Mouse (Mus musculus) adrenal gland, postnatal 36 days (tissue): Measurements from ENCODE around the gene Nfu1. TPM values are rescaled to one million over a fixed set of nuclear protein-coding genes. Genes with fewer than 3 reads are reported as not detected.

Experiments
- DNase-seq, 2 experiments: peaks; one replicate each; pipeline ENCODE4 v3.0.0; 2021; ENCODE audit warnings: mixed read lengths in 1 of 2
- long read RNA-seq, 2 experiments: library from polyadenylated mRNA; stranded (forward); transcript quantifications; one replicate each; pipeline ENCODE4 v2.0.0; 2021; ENCODE audit warnings: borderline sequencing depth in 2 of 2
- total RNA-seq, 2 experiments: library from RNA; stranded (reverse); gene quantifications; 2 replicates each; pipeline ENCODE4 v1.2.3; 2021

The Nfu1 gene
- 10 to 100 TPM; 71.5 to 80.4 TPM for total RNA-seq
- long read RNA-seq, experiment 1, transcript Nfu1-201 (8 exons, 948 nt), result minor isoform, 10 of 80 reads
- long read RNA-seq, experiment 1, transcript Nfu1-202 (8 exons, 950 nt), result major isoform, 53 of 80 reads
- long read RNA-seq, experiment 1, transcript Nfu1-208 (2 exons, 829 nt), result minor isoform, 5 of 80 reads
- long read RNA-seq, experiment 1, partial matches to known transcripts, result 1 of 80 reads
- long read RNA-seq, experiment 1, other reads (novel, unspliced or antisense), result 10 of 80 reads
- long read RNA-seq, experiment 2, transcript Nfu1-201 (8 exons, 948 nt), result minor isoform, 5 of 45 reads
- long read RNA-seq, experiment 2, transcript Nfu1-202 (8 exons, 950 nt), result major isoform, 30 of 45 reads
- long read RNA-seq, experiment 2, partial matches to known transcripts, result 3 of 45 reads
- long read RNA-seq, experiment 2, other reads (novel, unspliced or antisense), result 3 of 45 reads

- no peak for DNase-seq
These were observed at the start of gene Nfu1 for GRCm38 (mm10) chr6:87008887-87009286. Nfu1 (plus strand) TSS chr6:87009236.

GRCm38 (mm10) chr6:86963987-86964685, 44.9 kb upstream of the Nfu1 start:
- DNase-seq, result no peak

- DNase-seq, result no peak
These were observed 41.9 kb upstream of the Nfu1 start for GRCm38 (mm10) chr6:86967166-86967565.

- DNase-seq, result no peak
These were observed 35.1 kb upstream of the Nfu1 start for GRCm38 (mm10) chr6:86973956-86974355.

GRCm38 (mm10) chr6:86978156-86978908, 30.7 kb upstream of the Nfu1 start:
- no peak for DNase-seq

- no peak for DNase-seq
These were observed 30.1 kb upstream of the Nfu1 start for GRCm38 (mm10) chr6:86978909-86979265.

- DNase-seq, result peak; percentile 31 to 56
These were observed 27.8 kb upstream of the Nfu1 start for GRCm38 (mm10) chr6:86981206-86981605.

- DNase-seq, result no peak
These were observed 23.5 kb upstream of the Nfu1 start for GRCm38 (mm10) chr6:86985314-86986106.

- peak; percentile 73 to 75 for DNase-seq
These were observed 19.5 kb upstream of the Nfu1 start for GRCm38 (mm10) chr6:86989576-86989975.

GRCm38 (mm10) chr6:86991041-86991440, 18.0 kb upstream of the Nfu1 start:
- DNase-seq, result no peak

- DNase-seq, result no peak
These were observed 16.7 kb upstream of the Nfu1 start for GRCm38 (mm10) chr6:86992349-86992748.

- no peak for DNase-seq
These were observed 14.8 kb upstream of the Nfu1 start for GRCm38 (mm10) chr6:86994254-86994653.

- DNase-seq, result no peak
These were observed 12.3 kb upstream of the Nfu1 start for GRCm38 (mm10) chr6:86996629-86997307.

GRCm38 (mm10) chr6:86997360-86997759, 11.7 kb upstream of the Nfu1 start:
- no peak for DNase-seq

GRCm38 (mm10) chr6:87001995-87002394, 7.0 kb upstream of the Nfu1 start:
- no peak for DNase-seq

GRCm38 (mm10) chr6:87002521-87003055, 6.4 kb upstream of the Nfu1 start:
- peak; percentile 87 to 88 for DNase-seq

- no peak for DNase-seq
These were observed 4.9 kb upstream of the Nfu1 start for GRCm38 (mm10) chr6:87004099-87004498.

GRCm38 (mm10) chr6:87005577-87005976, 3.5 kb upstream of the Nfu1 start:
- DNase-seq, result no peak

GRCm38 (mm10) chr6:87009692-87010328, 774 bp downstream of the Nfu1 start:
- peak; percentile 98 for DNase-seq

GRCm38 (mm10) chr6:87016916-87017315, 7.9 kb downstream of the Nfu1 start:
- DNase-seq, result peak; percentile 36 to 38
